Mouse (Mus musculus): ENCODE data around the gene Agr2. TPM values are rescaled to one million over a fixed set of nuclear protein-coding genes. Genes with fewer than 3 reads are reported as not detected.

Agr2 gene
- total RNA-seq, 2 experiments from 2014 or later = not detected

Other genes starting within 250 kb of the Agr2 start
- not detected for gene Agr3, start 67.3 kb upstream of the Agr2 start, total RNA-seq (2021)
- 100 to 1,000 TPM; 192 to 206 TPM for gene Tspan13, start 49.6 kb downstream of the Agr2 start, total RNA-seq (2021)
- gene Ankmy2, start 164.2 kb downstream of the Agr2 start, total RNA-seq (2021) = 10 to 100 TPM; 50.3 to 54.1 TPM
- gene Bzw2, start 165.2 kb downstream of the Agr2 start, total RNA-seq (2021) = 10 to 100 TPM; 48.7 to 49.1 TPM

Data from left cerebral cortex, postnatal 36 days (tissue).